11 mouse cellular contexts compared by ENCODE assay signal in genomic region chr4:126647996-126648910, GRCm38 (mm10). TPM values are rescaled to one million over a fixed set of nuclear protein-coding genes. Genes with fewer than 3 reads are reported as not detected.
DNase-seq lines count a peak whose midpoint lies in the region; ATAC-seq and TF ChIP-seq lines count a peak whose summit lies in the region.
"Had no signal": no experiment of that assay in that cellular context is flagged by ENCODE, and none has a peak within 500 bp of the region (broad histone marks: within the 10 kb centered on the region; RNA-seq: fewer than 3 reads in every experiment).

No protein-coding gene starts in this region.

- H3K4me3 ChIP-seq in hindbrain, embryonic 14.5 days (replicated peaks; ENCODE audit: low read length), result no peak overlapping the region
- H3K4me3 ChIP-seq in midbrain, postnatal 0 days (ENCODE audit: low read depth, low read length), result no peak overlapping the region
- H3K4me3 ChIP-seq: lung, embryonic 15.5 days; myocyte had no signal

- H3K27me3 ChIP-seq in hindbrain, embryonic 14.5 days (ENCODE audit: control insufficient read depth, insufficient read depth, low read length), result no peaks in the 10 kb centered on the region; the same call in 1 of the 2 replicates
- H3K27me3 ChIP-seq in midbrain, postnatal 0 days (ENCODE audit: insufficient read depth, low read length), result no peaks in the 10 kb centered on the region
- H3K27me3 ChIP-seq: lung, embryonic 15.5 days had no signal

- H3K4me2 ChIP-seq in hindbrain, embryonic 14.5 days (replicated peaks), result peak overlapping the region; percentile 25
- 0 out of 2 replicates have a peak overlapping the region, but pooled peaks have one; percentile 6 for H3K4me2 ChIP-seq in midbrain, postnatal 0 days (ENCODE audit: low read depth, low read length, poor library complexity, severe bottlenecking)
- H3K4me2 ChIP-seq: lung, embryonic 15.5 days had no signal

- no peaks in the 10 kb centered on the region for H3K9me3 ChIP-seq in hindbrain, embryonic 14.5 days (ENCODE audit: control insufficient read depth, low read length)
- no peaks in the 10 kb centered on the region for H3K9me3 ChIP-seq in midbrain, postnatal 0 days (ENCODE audit: low read length)
- H3K9me3 ChIP-seq: lung, embryonic 15.5 days had no signal

- 28% methylated on average over 24 of the region's 24 CpGs for WGBS in hindbrain, embryonic 14.5 days
- WGBS in midbrain, postnatal 0 days, result 21% methylated on average over 24 of the region's 24 CpGs

- peak overlapping the region; percentile 51; the same call in 1 of the 2 replicates for H3K27ac ChIP-seq in hindbrain, embryonic 14.5 days
- no peak overlapping the region for H3K27ac ChIP-seq in midbrain, postnatal 0 days (ENCODE audit: low read depth, low read length)
- H3K27ac ChIP-seq: lung, embryonic 15.5 days had no signal

- peaks cover 8% of the 10 kb centered on the region for H3K4me1 ChIP-seq in hindbrain, embryonic 14.5 days (replicated peaks; ENCODE audit: control insufficient read depth, insufficient read depth, low read length)
- H3K4me1 ChIP-seq in midbrain, postnatal 0 days (ENCODE audit: insufficient read depth, low read length), result 0 out of 2 replicates have a peak, but pooled peaks cover 4% of the 10 kb centered on the region
- H3K4me1 ChIP-seq: lung, embryonic 15.5 days had no signal

- no peak overlapping the region for H3K9ac ChIP-seq in hindbrain, embryonic 14.5 days
- H3K9ac ChIP-seq in midbrain, postnatal 0 days (replicated peaks; ENCODE audit: low read length, poor library complexity, severe bottlenecking), result no peak overlapping the region
- H3K9ac ChIP-seq: lung, embryonic 15.5 days had no signal

- ATAC-seq in hindbrain, embryonic 14.5 days (ENCODE audit: low FRiP score), result no peak
- ATAC-seq in midbrain, postnatal 0 days (ENCODE audit: low FRiP score), result 0 out of 2 replicates have a peak, but pooled peaks have one; percentile 27

- peak; percentile 28 to 48 for DNase-seq in layer of hippocampus, postnatal 14 days (ENCODE audit: low spot score in 2 of 2)
- no peak for DNase-seq in layer of hippocampus, adult 8-10 months (ENCODE audit: low spot score in 2 of 2)
- peak; percentile 20 to 29 for DNase-seq in cerebellum, postnatal 25 days
- DNase-seq in hindbrain, embryonic 14.5 days (ENCODE audit: low spot score), result peak; percentile 69
- DNase-seq in midbrain, postnatal 0 days (ENCODE audit: low spot score), result peak; percentile 82
- no peak for DNase-seq in urinary bladder, postnatal 4 days (ENCODE audit: low spot score in 2 of 2)
- DNase-seq in right cerebral cortex, adult 2 months (ENCODE audit: low spot score in 2 of 2), result no peak
- no peak for DNase-seq in adipocyte (ENCODE audit: low spot score)
- DNase-seq: gastrocnemius, postnatal 14 days had no signal

- no peak for TF ChIP-seq CTCF in midbrain, postnatal 0 days (IDR thresholded peaks at IDR 0.05)

- H3K36me3 ChIP-seq in hindbrain, embryonic 14.5 days (replicated peaks; ENCODE audit: control insufficient read depth, insufficient read depth), result no peaks in the 10 kb centered on the region
- H3K36me3 ChIP-seq in midbrain, postnatal 0 days (ENCODE audit: insufficient read depth, low read length), result no peaks in the 10 kb centered on the region
- H3K36me3 ChIP-seq: lung, embryonic 15.5 days had no signal

RNA-seq across cellular contexts. Expression of gene Psmb2, which starts 29.2 kb away (rescaled TPM):
- 100 to 1,000 TPM; 128 to 130 TPM for total RNA-seq in layer of hippocampus, postnatal 14 days (2021)
- 100 to 1,000 TPM in 3 of 4 experiments, 10 to 100 TPM in 1; 97.0 to 117 (median 111) TPM for total RNA-seq in layer of hippocampus, adult 8-10 months (2022)
- 432 and 451 TPM in 2 replicates for polyA plus RNA-seq in hindbrain, embryonic 14.5 days (2014; fragmentation: Nextera tagmentation; extraction: Ambion mirVana)
- total RNA-seq in midbrain, postnatal 0 days (2014; rRNA removed), result 196 and 209 TPM in 2 replicates
- polyA plus RNA-seq in midbrain, postnatal 0 days (2015; fragmentation: Nextera tagmentation; extraction: Ambion mirVana), result 433 and 436 TPM in 2 replicates

RNA-seq across cellular contexts. Expression of gene 5730409E04Rik, which starts 38.6 kb away (rescaled TPM):
- 10 to 100 TPM; 68.6 TPM for total RNA-seq in layer of hippocampus, postnatal 14 days (2021)
- total RNA-seq in layer of hippocampus, adult 8-10 months (2022), result 10 to 100 TPM; 66.8 to 72.5 (median 69.7) TPM
- polyA plus RNA-seq in hindbrain, embryonic 14.5 days (2014; fragmentation: Nextera tagmentation; extraction: Ambion mirVana), result 15.6 and 16.8 TPM in 2 replicates
- total RNA-seq in midbrain, postnatal 0 days (2014; rRNA removed), result 59.0 and 59.4 TPM in 2 replicates
- 24.2 and 29.2 TPM in 2 replicates for polyA plus RNA-seq in midbrain, postnatal 0 days (2015; fragmentation: Nextera tagmentation; extraction: Ambion mirVana)

Comparison
In these comparisons a context has a peak if more than half of its experiments do, and no peak if none do; other contexts are left out.
1. DNase-seq: peak in layer of hippocampus, postnatal 14 days (2 of 2), cerebellum, postnatal 25 days (2 of 2), hindbrain, embryonic 14.5 days (single experiment) and midbrain, postnatal 0 days (single experiment); none in layer of hippocampus, adult 8-10 months (0 of 2), urinary bladder, postnatal 4 days (0 of 2), right cerebral cortex, adult 2 months (0 of 2) and adipocyte (single experiment).